Mouse (Mus musculus): Measurements from ENCODE around the gene Acly. TPM values are rescaled to one million over a fixed set of nuclear protein-coding genes. Genes with fewer than 3 reads are reported as not detected.

The Acly gene
- total RNA-seq, 2 experiments from 2014 or later: 211 to 219 TPM

GRCm38 (mm10) chr11:100457711-100458110 is 70.1 kb downstream of the Acly start:
- intact Hi-C loops (cut with DNase I): no loop called here
- no peak for DNase-seq

GRCm38 (mm10) chr11:100457247-100457646 is 70.6 kb downstream of the Acly start:
- no peak for DNase-seq
- intact Hi-C loops (cut with DNase I): no loop called here

GRCm38 (mm10) chr11:100442625-100443024 is 85.2 kb downstream of the Acly start:
- intact Hi-C loops (cut with DNase I): no loop called here
- DNase-seq: peak; percentile 24

GRCm38 (mm10) chr11:100441797-100442196 is 86.0 kb downstream of the Acly start, which contains the start of the genes Nt5c3b and Klhl10:
Gene Nt5c3b (minus strand): TSS chr11:100441808.
Gene Klhl10 (plus strand): TSS chr11:100441917.
- DNase-seq: no peak
- intact Hi-C loops (cut with DNase I): no loop called here

- DNase-seq: peak; percentile 82
- intact Hi-C loops (cut with DNase I): no loop called here
Observed at GRCm38 (mm10) chr11:100440691-100441522, 86.9 kb downstream of the Acly start.

- intact Hi-C loops (cut with DNase I): no loop called here
- DNase-seq: no peak
Observed at GRCm38 (mm10) chr11:100437901-100438300, 89.9 kb downstream of the Acly start.

GRCm38 (mm10) chr11:100435678-100436246 is 92.0 kb downstream of the Acly start:
- DNase-seq: no peak
- intact Hi-C loops (cut with DNase I): no loop called here

GRCm38 (mm10) chr11:100432002-100432401 is 95.8 kb downstream of the Acly start:
- intact Hi-C loops (cut with DNase I): no loop called here
- DNase-seq: no peak

- no peak for DNase-seq
- intact Hi-C loops (cut with DNase I): no loop called here
Observed at GRCm38 (mm10) chr11:100430052-100430451, 97.7 kb downstream of the Acly start.

- intact Hi-C loops (cut with DNase I): loop anchor here (5.0 kb wide), 1 partner anchor 44 kb away; the partner anchor contains the start of gene Klhl11
- DNase-seq: peak; percentile 41
Observed at GRCm38 (mm10) chr11:100428612-100429199, 99.1 kb downstream of the Acly start.

GRCm38 (mm10) chr11:100426820-100427219 is 101.0 kb downstream of the Acly start:
- no peak for DNase-seq
- intact Hi-C loops (cut with DNase I): loop anchor here (5.0 kb wide), 1 partner anchor 45 kb away; the partner anchor contains the start of gene Klhl11

Small RNA genes within 50 kb of the gene (microRNA-seq; reads per million reads assigned to microRNA genes)
- not detected for gene Gm27374
- not detected for gene Mir7116

Other genes with a start within 250 kb of the Acly start
- gene Eif1, start 208.1 kb downstream of the Acly start, total RNA-seq (2021): 100 to 1,000 TPM; 642 to 677 TPM
- gene Gast, start 193.6 kb downstream of the Acly start, total RNA-seq (2021): not detected
- gene Hap1, start 171.9 kb downstream of the Acly start, total RNA-seq (2021): 100 to 1,000 TPM in 1 of 2 experiments, 10 to 100 TPM in 1; 43.8 to 116 TPM
- gene Jup, start 130.2 kb downstream of the Acly start, total RNA-seq (2021): 10 to 100 TPM; 74.2 to 77.9 TPM
- 1 to 10 TPM; 8.1 to 9.9 TPM for gene P3h4, start 113.2 kb downstream of the Acly start, total RNA-seq (2021)
- gene Fkbp10, start 112.3 kb downstream of the Acly start, total RNA-seq (2021): 10 to 100 TPM; 13.7 to 15.0 TPM
- 10 to 100 TPM; 85.5 to 91.9 TPM for gene Nt5c3b, start 86.2 kb downstream of the Acly start, total RNA-seq (2021)
- gene Klhl10, start 86.1 kb downstream of the Acly start, total RNA-seq (2021): 1 to 10 TPM; 1.9 to 3.1 TPM
- gene Klhl11, start 55.3 kb downstream of the Acly start, total RNA-seq (2021): 10 to 100 TPM; 50.7 to 54.1 TPM
- gene Ttc25, start 17.6 kb upstream of the Acly start, total RNA-seq (2021): under 1 TPM; 0.58 to 0.93 TPM
- gene Cnp, start 46.9 kb upstream of the Acly start, total RNA-seq (2021): 10 to 100 TPM; 25.6 to 29.6 TPM
- gene Nkiras2, start 91.2 kb upstream of the Acly start, total RNA-seq (2021): 10 to 100 TPM; 37.7 to 39.9 TPM
- 100 to 1,000 TPM; 276 to 297 TPM for gene Dnajc7, start 92.2 kb upstream of the Acly start, total RNA-seq (2021)
- gene Zfp385c, start 164.5 kb upstream of the Acly start, total RNA-seq (2021): under 1 TPM in 1 of 2 experiments, not detected in 1; 0.12 TPM
- gene Dhx58, start 176.3 kb upstream of the Acly start, total RNA-seq (2021): 1 to 10 TPM; 3.4 to 3.5 TPM
- gene Kat2a, start 184.5 kb upstream of the Acly start, total RNA-seq (2021): 10 to 100 TPM; 68.7 to 71.8 TPM
- not detected for gene Hspb9, start 185.8 kb upstream of the Acly start, total RNA-seq (2021)
- 100 to 1,000 TPM; 168 to 174 TPM for gene Rab5c, start 210.2 kb upstream of the Acly start, total RNA-seq (2021)
- 10 to 100 TPM; 11.2 to 12.4 TPM for gene Kcnh4, start 231.9 kb upstream of the Acly start, total RNA-seq (2021)
- not detected for gene Hcrt, start 234.9 kb upstream of the Acly start, total RNA-seq (2021)
- gene Ghdc, start 243.0 kb upstream of the Acly start, total RNA-seq (2021): 1 to 10 TPM; 5.5 to 7.2 TPM